Mouse (Mus musculus) megakaryocyte, embryonic 14.5 days (primary cell): ENCODE measurements around the gene E130309D02Rik.
A peak's percentile ranks its signal among the peaks of the same experiment; 100 is the strongest.

ENCODE experiments used
- FLI1 ChIP-seq: IDR thresholded peaks from 2 replicates; pipeline ENCODE4 v1.6.1; 2012; ENCODE audit warnings: low read length, inconsistent platforms, mixed read lengths
- GATA1 ChIP-seq: IDR thresholded peaks from 3 replicates; pipeline ENCODE4 v1.6.1; 2012; ENCODE audit warnings: mixed read lengths, low read length, inconsistent platforms, borderline replicate concordance

- no peak for TF ChIP-seq GATA1
- TF ChIP-seq FLI1, result peak; percentile 76; the same call in 1 of the 2 replicates
Observed at GRCm38 (mm10) chr5:143328690-143329495, 13.7 kb upstream of the E130309D02Rik start, which contains the start of gene Zdhhc4.
